Mouse (Mus musculus) layer of hippocampus, adult 2 months (tissue): ENCODE results near the gene Rab3d. TPM values are rescaled to one million over a fixed set of nuclear protein-coding genes. Genes with fewer than 3 reads are reported as not detected.
"Not testable (repeated sequence)": the region's sequence is repeated elsewhere in the genome, so short reads cannot be mapped to it uniquely, and the experiment has no call there.

Experiments
- DNase-seq, 2 experiments: peaks; one replicate each; pipeline ENCODE4 v3.0.0; 2022; ENCODE audit warnings: low spot score in 2 of 2
- H3K27ac ChIP-seq: fragments of 200-600 bp; 2 replicates; pipeline ENCODE4 v1.8.1; 2022
- H3K4me3 ChIP-seq: fragments of 200-600 bp; 2 replicates; pipeline ENCODE4 v1.8.1; 2022; ENCODE audit warnings: mild to moderate bottlenecking
- CTCF ChIP-seq: fragments of 200-600 bp; conservative IDR thresholded peaks from 2 replicates; pipeline ENCODE4 v1.8.1; 2022; ENCODE audit warnings: antibody characterized with exemption, mild to moderate bottlenecking, moderate library complexity
- total RNA-seq, 2 experiments: library from RNA; stranded (reverse); gene quantifications; 2 replicates each; pipeline ENCODE4 v1.2.3; 2021

Rab3d gene
- total RNA-seq, 2 experiments from 2014 or later = 16.7 to 18.8 TPM

GRCm38 (mm10) chr9:21867726-21868125 is 50.3 kb downstream of the Rab3d start:
- Histone ChIP-seq H3K4me3 (no peak overlapping the region), H3K27ac (no peak overlapping the region)
- DNase-seq = no peak
- no peak for TF ChIP-seq CTCF

GRCm38 (mm10) chr9:21866641-21867040 is 51.4 kb downstream of the Rab3d start:
- Histone ChIP-seq H3K27ac (peak overlapping the region; percentile 61; the same call in 1 of the 2 replicates), H3K4me3 (no peak overlapping the region)
- no peak for DNase-seq
- TF ChIP-seq CTCF = no peak

GRCm38 (mm10) chr9:21865673-21866398 is 52.2 kb downstream of the Rab3d start:
- Histone ChIP-seq H3K27ac (peak overlapping the region; percentile 61; the same call in 1 of the 2 replicates), H3K4me3 (no peak overlapping the region)
- DNase-seq = no peak
- TF ChIP-seq CTCF = no peak

- Histone ChIP-seq H3K27ac (no peak overlapping the region), H3K4me3 (no peak overlapping the region)
- no peak for TF ChIP-seq CTCF
- peak in 1 of 2 experiments; percentile 5 for DNase-seq
Observed at GRCm38 (mm10) chr9:21862181-21862580, 55.8 kb downstream of the Rab3d start.

- H3K27ac ChIP-seq, H3K4me3 ChIP-seq: not testable (repeated sequence)
Observed at GRCm38 (mm10) chr9:21860349-21860748, 57.6 kb downstream of the Rab3d start.

GRCm38 (mm10) chr9:21859606-21860005 is 58.4 kb downstream of the Rab3d start:
- TF ChIP-seq CTCF = no peak
- Histone ChIP-seq H3K4me3 (no peak overlapping the region), H3K27ac (no peak overlapping the region)
- no peak for DNase-seq

More at GRCm38 (mm10) chr9:21860349-21860748, 57.6 kb downstream of the Rab3d start:
- not testable (repeated sequence) for DNase-seq

- H3K27ac ChIP-seq = peak overlapping the region; percentile 43; the same call in 1 of the 2 replicates
- DNase-seq = no peak
- peak; percentile 43 for TF ChIP-seq CTCF
- H3K4me3 ChIP-seq = no peak overlapping the region
Observed at GRCm38 (mm10) chr9:21858084-21858483, 59.9 kb downstream of the Rab3d start.

GRCm38 (mm10) chr9:21857501-21857900 is 60.5 kb downstream of the Rab3d start:
- Histone ChIP-seq H3K27ac (peak overlapping the region; percentile 43; the same call in 1 of the 2 replicates), H3K4me3 (no peak overlapping the region)
- no peak for TF ChIP-seq CTCF
- no peak for DNase-seq

Other genes starting within 250 kb of the Rab3d start
- gene Ldlr, start 194.7 kb downstream of the Rab3d start, total RNA-seq = 10 to 100 TPM; 12.0 to 16.2 TPM
- 1 to 10 TPM; 2.2 to 2.9 TPM for gene Spc24, start 157.9 kb downstream of the Rab3d start, total RNA-seq
- 1 to 10 TPM; 7.0 to 8.4 TPM for gene Kank2, start 119.4 kb downstream of the Rab3d start, total RNA-seq
- not detected for gene Angptl8, start 82.7 kb downstream of the Rab3d start, total RNA-seq
- 10 to 100 TPM; 12.2 to 13.6 TPM for gene Dock6, start 65.6 kb downstream of the Rab3d start, total RNA-seq
- gene Ccdc159, start 9.3 kb upstream of the Rab3d start, total RNA-seq = 10 to 100 TPM; 18.9 to 21.4 TPM
- gene Tmem205, start 9.4 kb upstream of the Rab3d start, total RNA-seq = 10 to 100 TPM; 44.4 to 45.9 TPM
- gene Plppr2, start 18.8 kb upstream of the Rab3d start, total RNA-seq = 100 to 1,000 TPM; 297 to 300 TPM
- 10 to 100 TPM; 14.8 to 15.9 TPM for gene Swsap1, start 37.6 kb upstream of the Rab3d start, total RNA-seq
- 1 to 10 TPM; 7.8 to 9.1 TPM for gene Epor, start 45.3 kb upstream of the Rab3d start, total RNA-seq
- gene Rgl3, start 71.3 kb upstream of the Rab3d start, total RNA-seq = 1 to 10 TPM; 2.9 to 3.8 TPM
- gene Ccdc151, start 84.4 kb upstream of the Rab3d start, total RNA-seq = 1 to 10 TPM; 8.5 to 9.2 TPM
- gene Prkcsh, start 84.6 kb upstream of the Rab3d start, total RNA-seq = 100 to 1,000 TPM; 106 to 111 TPM
- gene Elavl3, start 133.8 kb upstream of the Rab3d start, total RNA-seq = 100 to 1,000 TPM; 156 to 160 TPM
- gene Gm49318, start 153.1 kb upstream of the Rab3d start, total RNA-seq = 1 to 10 TPM; 2.2 to 6.3 TPM
- 10 to 100 TPM; 22.3 to 25.2 TPM for gene Zfp653, start 153.2 kb upstream of the Rab3d start, total RNA-seq
- gene Ecsit, start 167.2 kb upstream of the Rab3d start, total RNA-seq = 10 to 100 TPM; 44.7 to 47.2 TPM
- gene Cnn1, start 181.0 kb upstream of the Rab3d start, total RNA-seq = 1 to 10 TPM in 1 of 2 experiments, under 1 TPM in 1; 0.44 to 1.4 TPM
- gene Elof1, start 199.0 kb upstream of the Rab3d start, total RNA-seq = 10 to 100 TPM; 54.6 to 54.8 TPM
- under 1 TPM; 0.27 to 0.69 TPM for gene Acp5, start 217.5 kb upstream of the Rab3d start, total RNA-seq
- gene Pigyl, start 238.7 kb upstream of the Rab3d start, total RNA-seq = 10 to 100 TPM; 49.0 to 50.5 TPM